Mouse (Mus musculus): ENCODE measurements around the gene Cpn2. TPM values are rescaled to one million over a fixed set of nuclear protein-coding genes. Genes with fewer than 3 reads are reported as not detected.

The Cpn2 gene
- polyA plus RNA-seq, 1 experiment = not detected

DNA sequence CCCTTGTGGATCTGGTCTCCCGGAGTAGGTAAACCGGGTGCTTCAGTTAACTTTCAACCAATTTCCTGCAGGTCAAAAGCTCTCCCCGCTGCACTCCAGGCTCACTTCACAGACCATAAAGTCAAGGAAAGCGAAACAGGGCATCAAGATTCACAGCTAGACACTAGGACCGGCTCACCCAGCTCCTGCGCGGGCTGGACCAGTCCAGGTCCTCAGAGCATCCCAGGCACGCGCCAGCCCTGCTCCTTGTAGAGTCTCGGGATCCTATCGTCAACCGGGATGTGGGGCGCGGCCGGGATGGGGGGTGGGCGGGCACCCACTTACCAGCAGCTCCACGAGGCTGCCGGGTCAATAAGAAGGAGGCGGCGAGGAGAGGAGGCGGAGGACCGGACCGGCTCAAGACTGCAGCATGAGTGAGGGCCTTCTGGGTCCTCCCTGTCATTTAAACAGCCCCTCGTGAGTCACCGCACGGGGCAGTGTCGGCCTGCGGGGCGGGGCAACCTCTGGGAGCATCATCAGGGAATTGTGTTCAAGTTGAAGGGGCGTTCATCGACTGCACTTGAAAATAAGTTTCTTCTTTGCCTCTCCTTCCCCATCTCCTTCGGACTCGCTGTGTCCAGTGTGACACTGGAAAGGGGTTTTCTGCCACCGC lies 15.7 kb upstream of the Cpn2 start, which contains the start of gene Lrrc15:
TSS of gene Lrrc15 (minus strand) at position 413 of the 652 bp plus-strand sequence.
- TF ChIP-seq FLI1 (IDR thresholded peaks at IDR 0.05; ENCODE audit: low read length) (no peak), GATA1 (IDR thresholded peaks at IDR 0.05; ENCODE audit: borderline replicate concordance, low read length) (no peak)
- Histone ChIP-seq H3K4me3 (replicated peaks) (peak within 1 kb of the TSS; percentile 87), H3K27me3 (replicated peaks) (peaks cover 87% of the 10 kb centered on the region), H3K4me1 (peaks cover 67% of the 10 kb centered on the region), H3K36me3 (replicated peaks; ENCODE audit: low read length) (no peaks in the 10 kb centered on the region), H3K9me3 (no peaks in the 10 kb centered on the region)

DNA sequence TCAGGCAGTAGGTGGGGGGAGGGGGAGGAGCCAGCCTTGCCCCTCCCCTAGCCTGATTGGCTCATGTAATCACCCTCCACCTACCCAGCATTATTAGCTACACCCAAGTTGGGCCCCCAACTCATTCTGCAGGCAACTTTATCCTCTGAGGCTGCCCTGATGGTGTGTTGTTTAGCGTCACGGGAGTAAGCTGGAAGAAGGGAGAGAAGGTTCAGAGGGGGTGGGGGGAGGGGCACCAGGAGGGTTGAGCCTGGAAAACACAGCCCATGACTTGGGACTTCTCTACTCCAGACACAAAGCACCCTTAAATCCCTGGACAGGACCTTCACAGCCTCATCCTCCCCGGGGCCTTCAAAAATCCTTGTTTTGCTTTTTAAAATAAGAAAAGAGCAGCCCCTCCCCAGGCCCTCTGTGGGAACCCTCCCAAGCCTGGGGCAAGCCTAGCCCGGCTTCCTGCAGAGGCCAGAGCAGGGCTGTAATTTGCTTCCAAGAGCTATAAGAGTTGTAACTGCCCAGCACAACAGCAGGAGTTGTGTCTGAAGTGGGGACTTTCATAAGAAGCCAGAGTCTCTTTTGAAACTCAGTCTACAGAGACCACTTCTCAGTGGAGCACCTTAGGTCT lies 13.5 kb upstream of the Cpn2 start:
- Histone ChIP-seq H3K36me3 (replicated peaks; ENCODE audit: low read length) (no peaks in the 10 kb centered on the region), H3K27me3 (replicated peaks) (peaks cover 85% of the 10 kb centered on the region), H3K9me3 (no peaks in the 10 kb centered on the region), H3K4me3 (replicated peaks) (peak overlapping the region; percentile 76), H3K4me1 (peaks cover 72% of the 10 kb centered on the region)
- no peak for TF ChIP-seq FLI1 (IDR thresholded peaks at IDR 0.05; ENCODE audit: low read length)
- TF ChIP-seq GATA1 (IDR thresholded peaks at IDR 0.05; ENCODE audit: borderline replicate concordance, low read length) = no peak

DNA sequence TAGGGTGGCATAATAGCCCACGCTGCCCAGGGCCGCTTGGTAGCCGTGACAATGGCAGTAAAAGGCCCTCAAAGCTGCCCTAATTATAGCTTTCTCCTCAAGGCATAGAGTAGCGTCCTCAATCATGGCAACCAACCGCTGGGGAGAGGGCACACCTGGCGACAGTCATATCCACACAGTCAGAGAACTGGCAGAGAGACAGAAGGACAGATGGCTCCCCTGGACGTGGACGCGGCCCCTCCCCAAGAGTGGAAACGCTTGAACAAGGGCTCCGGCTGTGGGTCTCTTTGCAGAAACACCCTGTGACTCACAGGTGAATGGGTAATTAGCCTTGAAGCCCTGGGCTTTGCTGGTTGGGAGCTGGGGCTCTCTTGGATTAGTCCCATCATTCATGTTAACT lies 11.1 kb upstream of the Cpn2 start:
- peaks cover 78% of the 10 kb centered on the region for H3K27me3 ChIP-seq (replicated peaks)
- H3K36me3 ChIP-seq (replicated peaks; ENCODE audit: low read length) = no peaks in the 10 kb centered on the region
- peaks cover 63% of the 10 kb centered on the region for H3K4me1 ChIP-seq

DNA sequence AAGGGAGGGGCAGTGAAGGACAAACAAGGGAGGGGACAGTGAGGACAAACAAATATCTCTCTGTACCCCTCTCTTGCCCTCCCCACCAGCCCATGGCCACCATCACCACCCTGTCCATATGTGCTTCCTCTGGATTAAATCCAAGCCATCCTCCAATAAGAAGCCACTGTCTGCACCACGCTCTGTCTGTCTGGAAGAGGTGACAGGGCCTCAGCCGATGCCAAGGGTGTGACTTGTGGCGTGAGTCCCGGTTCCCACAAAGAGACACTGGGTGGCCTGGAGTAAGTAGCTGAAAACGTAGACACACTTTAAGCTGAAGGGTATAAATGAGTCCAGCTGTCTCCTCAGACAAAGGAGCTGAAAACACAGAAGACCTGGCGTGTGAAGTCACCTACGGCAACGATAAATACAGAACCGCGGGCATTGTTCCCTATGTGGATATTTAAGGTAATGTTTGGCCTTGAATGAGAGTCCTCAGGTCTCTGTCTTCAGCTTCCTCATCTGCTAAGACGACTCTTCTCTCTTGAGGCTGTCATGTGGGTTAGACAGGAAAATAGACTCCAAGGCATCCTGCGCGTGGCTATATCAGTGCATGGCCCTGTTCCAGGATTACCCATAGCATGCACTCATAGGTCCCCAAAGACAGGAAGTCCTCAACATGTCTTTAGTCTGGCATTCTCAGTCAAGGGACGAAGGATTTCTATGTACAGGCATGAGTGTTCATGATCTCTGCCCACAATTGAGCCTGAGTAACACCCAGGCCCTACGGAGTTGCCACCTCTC lies 8.4 kb upstream of the Cpn2 start:
- H3K9me3 ChIP-seq = no peaks in the 10 kb centered on the region
- H3K4me1 ChIP-seq = peaks cover 62% of the 10 kb centered on the region
- no peaks in the 10 kb centered on the region for H3K36me3 ChIP-seq (replicated peaks; ENCODE audit: low read length)
- H3K27me3 ChIP-seq (replicated peaks) = peaks cover 62% of the 10 kb centered on the region
- H3K4me3 ChIP-seq (replicated peaks) = no peak overlapping the region
- TF ChIP-seq GATA1 (IDR thresholded peaks at IDR 0.05; ENCODE audit: borderline replicate concordance, low read length) = no peak
- TF ChIP-seq FLI1 (IDR thresholded peaks at IDR 0.05; ENCODE audit: low read length) = no peak

More for the DNA sequence above, 11.1 kb upstream of the Cpn2 start:
- no peak overlapping the region for H3K4me3 ChIP-seq (replicated peaks)
- H3K9me3 ChIP-seq = no peaks in the 10 kb centered on the region
- no peak for TF ChIP-seq FLI1 (IDR thresholded peaks at IDR 0.05; ENCODE audit: low read length)
- no peak for TF ChIP-seq GATA1 (IDR thresholded peaks at IDR 0.05; ENCODE audit: borderline replicate concordance, low read length)

DNA sequence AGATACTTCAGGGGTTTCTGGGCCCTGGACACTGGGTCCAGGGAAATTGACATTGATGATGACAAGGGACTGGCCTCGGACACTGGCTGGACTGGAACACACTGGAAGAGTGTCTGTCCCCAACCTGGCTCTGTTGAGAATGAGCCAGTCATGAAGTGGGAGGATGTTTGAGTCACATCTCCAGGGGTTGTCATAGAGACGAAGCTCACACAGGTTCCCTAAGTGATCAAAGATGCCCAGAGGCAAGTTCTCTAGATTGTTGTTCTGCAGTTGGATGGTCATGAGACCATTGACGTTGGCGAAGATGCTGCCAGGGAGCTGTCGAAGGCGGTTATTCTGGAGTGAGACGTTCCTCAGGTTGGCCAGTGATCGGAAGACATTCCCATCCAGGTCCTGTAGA lies 5.8 kb upstream of the Cpn2 start:
- Histone ChIP-seq H3K36me3 (replicated peaks; ENCODE audit: low read length) (no peaks in the 10 kb centered on the region), H3K27me3 (replicated peaks) (peaks cover 51% of the 10 kb centered on the region), H3K4me1 (peaks cover 60% of the 10 kb centered on the region), H3K4me3 (replicated peaks) (no peak overlapping the region), H3K9me3 (no peaks in the 10 kb centered on the region)
- TF ChIP-seq GATA1 (IDR thresholded peaks at IDR 0.05; ENCODE audit: borderline replicate concordance, low read length) (no peak), FLI1 (IDR thresholded peaks at IDR 0.05; ENCODE audit: low read length) (no peak)

DNA sequence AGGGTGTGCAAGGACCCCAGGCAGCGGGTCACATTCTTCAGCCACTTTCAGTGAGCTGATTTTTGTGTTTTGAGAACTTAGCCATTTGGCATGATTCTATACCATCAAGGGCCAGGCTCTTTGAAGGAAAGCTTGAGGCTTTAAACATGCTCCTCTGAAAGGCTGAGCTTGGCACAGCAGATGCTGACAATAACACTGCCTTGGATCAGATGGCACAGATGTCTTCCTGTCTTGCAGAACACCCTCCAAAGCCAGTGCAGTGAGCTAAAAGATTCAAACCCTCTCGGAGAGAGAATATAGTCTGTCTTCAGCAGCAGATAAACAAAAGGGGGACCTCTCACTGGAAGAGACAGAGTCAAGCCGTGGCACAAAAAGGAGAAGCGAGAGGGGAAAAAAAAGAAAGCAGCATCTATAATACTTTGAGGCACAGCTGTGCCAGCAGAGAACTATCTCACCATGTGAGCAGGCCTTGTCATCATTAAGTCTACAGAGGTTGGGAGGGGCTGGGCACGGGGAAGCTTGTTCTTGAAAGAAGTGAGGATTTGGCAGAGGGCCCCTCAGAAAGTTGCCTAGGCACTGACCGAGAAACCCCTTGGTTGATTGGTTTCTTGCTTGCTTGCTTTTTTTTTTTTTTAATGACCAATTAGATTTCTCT lies 4.8 kb upstream of the Cpn2 start:
- Histone ChIP-seq H3K27me3 (replicated peaks) (peaks cover 43% of the 10 kb centered on the region), H3K4me3 (replicated peaks) (no peak overlapping the region), H3K4me1 (peaks cover 56% of the 10 kb centered on the region), H3K9me3 (no peaks in the 10 kb centered on the region), H3K36me3 (replicated peaks; ENCODE audit: low read length) (no peaks in the 10 kb centered on the region)
- TF ChIP-seq FLI1 (IDR thresholded peaks at IDR 0.05; ENCODE audit: low read length) = no peak

DNA sequence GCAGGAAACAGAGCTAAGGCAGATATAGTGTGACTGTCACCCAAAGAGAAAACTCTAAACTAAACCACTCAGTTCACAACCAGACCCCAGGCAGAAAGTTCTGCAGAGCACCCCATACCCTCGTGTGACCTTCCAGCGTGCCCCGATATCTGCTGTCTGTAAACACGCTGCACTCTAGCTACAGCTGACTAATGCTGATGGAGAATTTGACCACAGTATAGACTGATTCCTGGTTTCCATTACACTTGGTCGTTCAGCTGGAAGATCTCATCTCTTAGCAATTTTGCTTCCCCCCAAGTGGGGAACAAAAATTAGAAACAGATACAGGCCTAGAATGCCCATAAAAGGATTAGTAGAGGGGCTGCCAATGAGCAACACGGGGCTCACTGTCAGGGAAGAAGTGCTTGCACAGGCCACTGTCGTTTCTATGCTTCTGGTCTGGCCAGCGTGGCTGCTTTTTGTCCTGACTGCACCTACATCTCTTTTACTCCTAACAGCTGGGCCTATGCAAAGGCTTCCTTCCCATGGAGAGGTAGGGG lies 4.0 kb upstream of the Cpn2 start:
- no peak for TF ChIP-seq FLI1 (IDR thresholded peaks at IDR 0.05; ENCODE audit: low read length)
- TF ChIP-seq GATA1 (IDR thresholded peaks at IDR 0.05; ENCODE audit: borderline replicate concordance, low read length) = no peak
- Histone ChIP-seq H3K4me3 (replicated peaks) (no peak overlapping the region), H3K9me3 (no peaks in the 10 kb centered on the region), H3K27me3 (replicated peaks) (peaks cover 44% of the 10 kb centered on the region), H3K36me3 (replicated peaks; ENCODE audit: low read length) (no peaks in the 10 kb centered on the region), H3K4me1 (peaks cover 53% of the 10 kb centered on the region)

DNA sequence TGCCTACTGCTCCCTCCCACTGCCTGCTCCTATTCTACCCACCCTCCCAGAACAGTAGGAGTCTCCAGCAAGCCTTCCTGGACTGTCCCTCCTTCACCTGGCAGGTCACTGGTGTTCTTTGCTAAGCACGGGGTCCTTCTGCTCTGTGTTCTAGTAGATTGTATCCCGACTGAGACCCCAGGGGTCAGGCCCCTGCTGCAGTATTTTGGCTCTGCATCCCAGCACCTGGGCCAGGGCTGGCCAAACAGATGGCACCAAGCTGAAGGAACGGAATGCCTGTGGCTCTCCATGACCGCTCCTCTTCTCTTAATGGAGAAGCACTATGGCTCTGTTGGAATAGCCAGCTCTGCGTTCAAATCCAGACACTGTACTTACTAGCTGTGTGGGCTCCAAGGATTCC lies 738 bp downstream of the Cpn2 start:
- H3K4me1 ChIP-seq = peaks cover 65% of the 10 kb centered on the region
- no peaks in the 10 kb centered on the region for H3K9me3 ChIP-seq
- H3K27me3 ChIP-seq (replicated peaks) = peaks cover 16% of the 10 kb centered on the region
- no peak overlapping the region for H3K4me3 ChIP-seq (replicated peaks)
- no peak for TF ChIP-seq FLI1 (IDR thresholded peaks at IDR 0.05; ENCODE audit: low read length)
- TF ChIP-seq GATA1 (IDR thresholded peaks at IDR 0.05; ENCODE audit: borderline replicate concordance, low read length) = no peak
- H3K36me3 ChIP-seq (replicated peaks; ENCODE audit: low read length) = no peaks in the 10 kb centered on the region

DNA sequence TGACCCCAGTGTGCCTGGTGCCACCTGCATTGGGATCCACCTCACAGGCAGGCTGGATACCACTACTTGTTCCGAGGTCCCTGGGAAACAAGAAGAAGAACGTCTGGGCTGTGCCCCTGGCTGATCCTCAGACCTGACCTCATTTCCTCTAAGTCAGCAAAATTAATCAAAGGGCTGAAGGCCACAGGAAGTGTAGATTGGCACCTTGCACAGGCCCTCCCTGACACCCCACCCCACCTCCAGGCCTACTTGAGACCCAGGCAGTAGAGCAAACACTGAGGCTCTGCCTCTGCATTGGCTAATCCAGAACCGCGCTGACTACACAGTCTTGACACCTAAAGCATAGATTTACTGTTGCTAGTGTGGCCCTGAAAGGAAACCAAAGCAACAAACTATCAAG lies 1.7 kb downstream of the Cpn2 start:
- Histone ChIP-seq H3K4me3 (replicated peaks) (peak overlapping the region; percentile 59), H3K4me1 (peaks cover 55% of the 10 kb centered on the region), H3K9me3 (no peaks in the 10 kb centered on the region), H3K27me3 (replicated peaks) (peaks cover 20% of the 10 kb centered on the region), H3K36me3 (replicated peaks; ENCODE audit: low read length) (no peaks in the 10 kb centered on the region)
- no peak for TF ChIP-seq GATA1 (IDR thresholded peaks at IDR 0.05; ENCODE audit: borderline replicate concordance, low read length)
- no peak for TF ChIP-seq FLI1 (IDR thresholded peaks at IDR 0.05; ENCODE audit: low read length)
